Mouse (Mus musculus): ENCODE measurements around the gene Pdzd9.
"Not testable (repeated sequence)": the region's sequence is repeated elsewhere in the genome, so short reads cannot be mapped to it uniquely, and the experiment has no call there.

Pdzd9 gene

GRCm38 (mm10) chr7:120670153-120670875 is at the start of gene Pdzd9:
TSS of gene Pdzd9 (minus strand) at chr7:120670343.
- in situ Hi-C loops (cut with MboI, MseI) = loop anchor here (5.0 to 10.0 kb wide), 3 partner anchors 54 to 152 kb away; no protein-coding TSS in a partner anchor

GRCm38 (mm10) chr7:120717261-120717660 is 47.1 kb upstream of the Pdzd9 start:
- in situ Hi-C loops (cut with MboI, MseI) = no loop called here

- in situ Hi-C loops (cut with MboI, MseI) = not testable (repeated sequence)
Observed at GRCm38 (mm10) chr7:120713951-120714350, 43.8 kb upstream of the Pdzd9 start.

- in situ Hi-C loops (cut with MboI, MseI) = no loop called here
Observed at GRCm38 (mm10) chr7:120713225-120713624, 43.1 kb upstream of the Pdzd9 start.

GRCm38 (mm10) chr7:120712071-120712470 is 41.9 kb upstream of the Pdzd9 start:
- in situ Hi-C loops (cut with MboI, MseI) = no loop called here

- in situ Hi-C loops (cut with MboI, MseI) = no loop called here
Observed at GRCm38 (mm10) chr7:120703888-120704287, 33.7 kb upstream of the Pdzd9 start.

- in situ Hi-C loops (cut with MboI, MseI) = no loop called here
Observed at GRCm38 (mm10) chr7:120699586-120699985, 29.4 kb upstream of the Pdzd9 start.

GRCm38 (mm10) chr7:120696331-120696730 is 26.2 kb upstream of the Pdzd9 start:
- in situ Hi-C loops (cut with MboI, MseI) = no loop called here

GRCm38 (mm10) chr7:120695641-120696040 is 25.5 kb upstream of the Pdzd9 start:
- in situ Hi-C loops (cut with MboI, MseI) = no loop called here

- in situ Hi-C loops (cut with MboI, MseI) = no loop called here
Observed at GRCm38 (mm10) chr7:120695196-120695595, 25.1 kb upstream of the Pdzd9 start.

GRCm38 (mm10) chr7:120693831-120694375 is 23.8 kb upstream of the Pdzd9 start:
- in situ Hi-C loops (cut with MboI, MseI) = loop anchor here (5.0 kb wide), 1 partner anchor 38 kb away; no protein-coding TSS in a partner anchor

- in situ Hi-C loops (cut with MboI, MseI) = loop anchor here (5.0 kb wide), 1 partner anchor 42 kb away; no protein-coding TSS in a partner anchor
Observed at GRCm38 (mm10) chr7:120690634-120691033, 20.5 kb upstream of the Pdzd9 start.

- in situ Hi-C loops (cut with MboI, MseI) = no loop called here
Observed at GRCm38 (mm10) chr7:120685227-120685626, 15.1 kb upstream of the Pdzd9 start.

- in situ Hi-C loops (cut with MboI, MseI) = no loop called here
Observed at GRCm38 (mm10) chr7:120684731-120685161, 14.6 kb upstream of the Pdzd9 start.

- in situ Hi-C loops (cut with MboI, MseI) = no loop called here
Observed at GRCm38 (mm10) chr7:120682002-120682401, 11.9 kb upstream of the Pdzd9 start.

- in situ Hi-C loops (cut with MboI, MseI) = loop anchor here (10.0 kb wide), 1 partner anchor 46 kb away; no protein-coding TSS in a partner anchor
Observed at GRCm38 (mm10) chr7:120679023-120679422, 8.9 kb upstream of the Pdzd9 start.

GRCm38 (mm10) chr7:120677764-120678531 is 7.8 kb upstream of the Pdzd9 start:
- in situ Hi-C loops (cut with MboI, MseI) = loop anchor here (10.0 kb wide), 1 partner anchor 47 kb away; no protein-coding TSS in a partner anchor

- in situ Hi-C loops (cut with MboI, MseI) = loop anchor here (10.0 kb wide), 1 partner anchor 48 kb away; no protein-coding TSS in a partner anchor
Observed at GRCm38 (mm10) chr7:120677001-120677643, 7.0 kb upstream of the Pdzd9 start, which contains the start of gene Mosmo. TSS of gene Mosmo (plus strand) at chr7:120677618.

- in situ Hi-C loops (cut with MboI, MseI) = loop anchor here (5.0 to 10.0 kb wide), 3 partner anchors 54 to 151 kb away; no protein-coding TSS in a partner anchor
Observed at GRCm38 (mm10) chr7:120671271-120671670, 1.1 kb upstream of the Pdzd9 start.

- in situ Hi-C loops (cut with MboI, MseI) = no loop called here
Observed at GRCm38 (mm10) chr7:120662079-120662478, 8.1 kb downstream of the Pdzd9 start.

GRCm38 (mm10) chr7:120647849-120648248 is 22.3 kb downstream of the Pdzd9 start:
- in situ Hi-C loops (cut with MboI, MseI) = loop anchor here (25.0 kb wide), 3 partner anchors 811 to 1911 kb away; partner anchors contain the start of genes Thumpd1 and Vps35l
